Mouse (Mus musculus): ENCODE measurements around the gene Nup188.

Gene Nup188

DNA sequence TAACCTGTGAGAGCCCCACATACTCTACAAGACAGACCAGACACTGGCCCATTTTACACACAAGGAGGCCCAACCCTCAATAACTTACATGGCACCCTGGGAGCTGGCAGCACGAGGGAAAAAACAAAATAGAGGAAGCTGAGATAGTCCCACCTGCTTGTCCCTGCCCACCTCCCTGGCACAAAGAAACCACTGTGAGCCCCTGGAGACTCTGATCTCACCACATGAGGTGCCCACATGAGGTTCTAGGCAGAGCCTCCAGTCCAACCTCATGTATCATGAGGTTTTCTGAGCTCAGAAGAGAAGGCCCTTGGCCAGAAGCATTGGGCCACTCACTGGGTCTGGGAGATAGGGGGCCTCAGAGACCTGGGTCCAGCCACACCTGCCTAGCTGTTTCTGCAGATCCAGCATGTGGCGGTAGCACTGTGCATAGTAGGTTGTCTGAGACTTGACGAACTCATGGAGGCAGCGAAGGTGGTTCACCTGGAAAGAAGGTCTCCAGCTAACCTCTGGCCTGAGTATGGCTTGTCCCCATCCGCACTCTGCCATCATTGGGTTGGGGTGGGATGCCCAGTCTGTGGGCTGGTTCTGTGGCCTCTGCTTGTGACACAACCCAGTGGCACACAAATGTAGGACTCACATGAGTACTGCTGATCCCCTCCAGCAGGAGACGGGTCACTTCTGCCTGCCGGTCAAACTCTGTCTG lies 59.9 kb downstream of the Nup188 start:
- in situ Hi-C loops (cut with MboI; ENCODE audit: low sequenced_read_pairs) = no loop called here

- in situ Hi-C loops (cut with MboI; ENCODE audit: low sequenced_read_pairs) = no loop called here
Measured at GRCm38 (mm10) chr2:30349196-30349595, 63.0 kb downstream of the Nup188 start.

DNA sequence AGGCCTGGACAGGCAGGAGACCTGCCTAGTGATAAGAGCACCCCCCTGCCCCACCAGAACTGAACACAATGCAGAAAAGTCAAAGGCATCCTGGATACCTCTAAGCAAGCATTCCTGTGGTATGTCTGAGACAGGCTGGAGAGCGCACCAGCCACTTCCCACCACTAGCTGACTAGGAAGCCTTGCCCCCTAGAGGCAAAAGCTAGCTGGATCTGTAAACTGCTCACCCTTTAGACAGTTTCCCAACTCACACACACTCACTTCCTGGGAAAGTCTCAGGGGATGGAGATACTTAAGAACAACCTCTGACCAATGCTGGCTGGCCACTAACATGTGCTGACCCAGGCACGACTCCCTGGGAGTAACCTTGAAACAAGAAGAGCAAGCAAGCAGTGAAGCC lies 65.0 kb downstream of the Nup188 start:
- in situ Hi-C loops (cut with MboI; ENCODE audit: low sequenced_read_pairs) = no loop called here

- in situ Hi-C loops (cut with MboI; ENCODE audit: low sequenced_read_pairs) = no loop called here
Measured at GRCm38 (mm10) chr2:30355861-30356260, 69.7 kb downstream of the Nup188 start.

- in situ Hi-C loops (cut with MboI; ENCODE audit: low sequenced_read_pairs) = no loop called here
Measured at GRCm38 (mm10) chr2:30356266-30356665, 70.1 kb downstream of the Nup188 start.

DNA sequence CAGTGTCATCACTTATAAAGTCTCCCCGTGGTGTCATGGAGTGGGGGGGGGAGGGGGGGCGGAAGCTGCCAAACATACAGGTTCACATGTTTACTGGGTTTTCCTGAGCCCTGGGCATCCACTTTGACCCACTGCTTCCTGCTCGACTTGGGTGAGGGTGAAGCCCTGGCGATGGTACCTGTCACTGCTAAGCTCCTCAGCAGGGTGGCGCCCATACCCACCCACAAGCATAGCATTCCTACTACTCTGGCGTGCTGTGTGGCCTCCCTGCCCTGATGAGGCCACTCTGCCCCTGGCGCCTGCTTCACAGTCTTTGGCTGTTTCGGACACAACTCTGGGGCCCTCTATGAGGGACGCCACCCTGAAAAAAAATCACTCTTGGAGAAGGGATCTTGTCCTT lies 70.7 kb downstream of the Nup188 start:
- in situ Hi-C loops (cut with MboI; ENCODE audit: low sequenced_read_pairs) = no loop called here

- in situ Hi-C loops (cut with MboI; ENCODE audit: low sequenced_read_pairs) = no loop called here
Measured at GRCm38 (mm10) chr2:30357552-30358510, 71.6 kb downstream of the Nup188 start.

GRCm38 (mm10) chr2:30358533-30359531 lies 72.6 kb downstream of the Nup188 start, which contains the start of gene Sh3glb2:
Sh3glb2 (minus strand) TSS chr2:30359337.
- in situ Hi-C loops (cut with MboI; ENCODE audit: low sequenced_read_pairs) = no loop called here

- in situ Hi-C loops (cut with MboI; ENCODE audit: low sequenced_read_pairs) = no loop called here
Measured at GRCm38 (mm10) chr2:30360626-30361025, 74.4 kb downstream of the Nup188 start.

GRCm38 (mm10) chr2:30362865-30363264 lies 76.7 kb downstream of the Nup188 start:
- in situ Hi-C loops (cut with MboI; ENCODE audit: low sequenced_read_pairs) = no loop called here

- in situ Hi-C loops (cut with MboI; ENCODE audit: low sequenced_read_pairs) = no loop called here
Measured at GRCm38 (mm10) chr2:30363773-30364650, 77.8 kb downstream of the Nup188 start, which contains the start of gene Miga2. Miga2 (plus strand) TSS chr2:30364233.

DNA sequence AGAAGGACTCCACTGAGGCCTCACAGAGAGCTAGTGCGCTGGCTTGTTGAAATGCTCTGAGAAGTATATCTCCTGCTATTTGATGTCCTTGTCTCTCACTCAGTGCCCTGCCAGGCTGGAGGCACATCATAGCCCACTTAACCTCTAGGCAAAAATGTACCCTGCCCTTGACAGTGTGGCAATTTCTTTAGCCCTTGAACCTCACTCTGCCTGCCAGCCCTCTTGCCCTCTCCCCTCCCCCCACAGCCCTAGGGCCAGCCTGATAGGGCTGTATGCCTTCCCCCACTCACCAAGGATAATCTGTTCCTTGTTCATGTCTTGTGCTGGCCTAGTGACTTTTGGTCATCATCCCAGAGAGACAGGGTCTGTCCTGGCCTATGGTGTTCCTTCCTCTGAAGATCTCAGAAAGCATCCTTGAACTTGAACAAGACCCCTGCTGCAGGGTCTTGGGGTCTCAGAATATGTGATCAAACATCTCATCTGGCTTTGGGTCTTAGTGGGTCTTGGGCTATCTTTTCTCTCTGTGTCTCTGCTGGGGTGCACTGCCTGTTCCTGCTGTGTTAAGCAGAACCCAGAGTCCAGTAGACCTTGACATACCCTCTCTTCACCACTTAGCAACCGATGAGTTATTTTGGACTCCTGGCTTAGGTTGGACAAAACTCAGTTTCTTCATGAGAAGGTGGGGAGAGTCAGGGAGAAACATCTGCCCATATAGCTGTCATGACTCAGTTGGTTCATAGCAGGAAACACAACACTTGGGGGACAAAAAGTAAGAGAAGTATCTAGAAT lies 79.3 kb downstream of the Nup188 start:
- in situ Hi-C loops (cut with MboI; ENCODE audit: low sequenced_read_pairs) = no loop called here

DNA sequence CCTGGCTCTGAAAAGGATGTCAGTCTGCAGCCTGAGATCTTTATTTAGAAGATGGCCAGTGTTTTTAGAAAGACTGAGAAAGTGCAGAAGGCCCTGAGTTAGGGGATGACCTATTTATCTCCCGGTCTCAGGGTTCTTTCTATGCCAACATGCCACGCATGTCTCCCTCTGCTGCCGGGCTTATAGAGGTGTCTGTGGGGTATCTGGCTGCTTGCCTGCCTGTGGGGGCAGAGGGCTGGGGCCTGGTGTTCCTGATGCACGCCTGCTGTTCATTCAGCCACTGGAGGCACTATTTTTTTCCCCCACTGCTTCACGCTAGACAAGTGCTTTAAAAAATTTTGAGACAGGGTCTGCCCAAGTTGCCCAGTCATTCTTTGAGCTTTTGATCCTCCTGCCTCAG lies 80.0 kb downstream of the Nup188 start:
- in situ Hi-C loops (cut with MboI; ENCODE audit: low sequenced_read_pairs) = no loop called here

DNA sequence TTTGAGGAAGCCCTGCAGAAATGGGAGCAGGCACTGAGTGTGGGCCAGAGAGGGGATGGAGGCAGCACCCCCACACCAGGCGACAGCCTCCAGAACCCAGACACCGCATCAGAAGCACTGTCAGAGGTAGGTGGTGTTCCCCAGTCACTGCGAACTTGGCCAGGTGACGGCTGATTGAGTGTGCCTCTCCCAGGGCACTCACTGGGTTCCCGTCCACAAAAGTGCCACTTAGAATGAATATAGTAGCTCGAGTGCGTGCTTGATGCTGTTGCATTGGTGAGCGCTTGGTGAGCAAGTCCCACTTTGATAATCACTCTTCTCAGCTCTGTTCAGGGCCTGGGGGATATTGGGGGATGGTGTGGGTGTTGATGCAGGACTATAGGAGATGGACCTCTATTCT lies 85.3 kb downstream of the Nup188 start:
- in situ Hi-C loops (cut with MboI; ENCODE audit: low sequenced_read_pairs) = no loop called here

DNA sequence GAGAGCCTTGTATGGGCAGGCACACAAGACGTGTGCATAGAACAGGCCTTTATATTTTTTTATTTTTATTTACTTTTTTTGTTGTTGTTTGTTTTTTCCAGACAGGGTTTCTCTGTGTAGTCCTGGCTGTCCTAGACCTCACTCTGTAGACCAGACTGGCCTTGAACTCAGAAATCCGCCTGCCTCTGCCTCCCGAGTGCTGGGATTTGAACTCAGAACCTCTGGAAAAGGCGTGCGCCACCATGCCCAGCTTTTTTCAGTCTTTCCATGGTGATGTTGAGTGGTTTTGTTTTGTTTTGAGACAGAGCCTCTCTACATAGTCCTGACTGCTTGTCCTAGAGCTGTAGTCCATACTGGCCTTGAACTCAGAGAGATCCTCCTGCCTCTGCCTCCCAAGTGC lies 86.5 kb downstream of the Nup188 start:
- in situ Hi-C loops (cut with MboI; ENCODE audit: low sequenced_read_pairs) = no loop called here

GRCm38 (mm10) chr2:30375893-30376292 lies 89.7 kb downstream of the Nup188 start:
- in situ Hi-C loops (cut with MboI; ENCODE audit: low sequenced_read_pairs) = no loop called here

DNA sequence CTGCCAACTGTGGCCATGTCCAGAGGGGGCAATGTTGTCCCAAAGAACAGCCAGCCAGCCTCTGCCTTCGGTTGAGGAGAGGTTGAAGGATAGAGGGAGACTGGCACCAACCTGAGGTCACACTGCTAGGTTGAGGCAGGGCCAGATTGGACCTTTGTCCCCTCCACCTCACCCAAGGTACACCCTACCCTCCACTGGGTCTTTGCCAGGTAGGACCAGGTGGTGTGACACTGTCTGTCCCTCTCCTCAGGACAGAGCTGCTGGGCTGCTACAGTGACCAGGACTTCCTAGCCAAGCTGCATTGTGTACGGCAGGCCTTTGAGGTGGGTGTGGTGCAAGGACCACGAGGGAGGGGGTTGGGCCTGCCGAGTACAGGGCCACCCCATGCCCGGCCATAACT lies 91.5 kb downstream of the Nup188 start:
- in situ Hi-C loops (cut with MboI; ENCODE audit: low sequenced_read_pairs) = no loop called here

DNA sequence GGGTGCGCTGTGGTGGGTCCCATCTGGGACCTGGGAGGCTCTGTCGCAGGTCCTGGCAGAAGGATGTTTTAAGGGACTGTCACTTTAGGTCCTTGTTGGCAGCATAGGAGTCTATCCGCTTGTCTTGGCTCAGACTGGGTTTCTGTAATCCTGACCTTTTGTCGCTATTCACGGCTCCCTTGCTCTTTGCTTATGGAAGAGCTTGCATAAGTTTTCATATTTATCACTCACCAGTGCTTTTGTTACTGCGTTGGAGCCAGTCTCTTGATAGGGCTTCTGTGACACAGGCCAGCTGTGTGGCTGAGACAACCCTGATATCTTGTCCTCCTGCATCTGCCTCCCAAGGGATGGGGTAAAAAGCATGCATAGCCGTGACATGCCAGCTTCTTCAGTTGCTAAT lies 93.1 kb downstream of the Nup188 start:
- in situ Hi-C loops (cut with MboI; ENCODE audit: low sequenced_read_pairs) = no loop called here
